Mouse (Mus musculus) liver, postnatal 0 days (tissue): ENCODE results near the gene Spen. TPM values are rescaled to one million over a fixed set of nuclear protein-coding genes. Genes with fewer than 3 reads are reported as not detected.

Source experiments
- ATAC-seq: fragments of 200-750 bp; cut with Nextera tagmentation; 2 replicates; pipeline ENCODE4 v1.8.0; 2017; ENCODE audit warnings: mild to moderate bottlenecking, moderate library complexity
- DNase-seq: peaks from one replicate; pipeline ENCODE4 v3.0.0-alpha.2; 2016
- H3K27ac ChIP-seq: fragments of 300-500 bp; sonication (generic); 2 replicates; pipeline ENCODE4 v1.5.1; 2014; ENCODE audit warnings: antibody characterized with exemption, moderate library complexity, mild to moderate bottlenecking, low read depth
- H3K27me3 ChIP-seq: fragments of 300-500 bp; sonication (generic); 2 replicates; pipeline ENCODE4 v1.6.1; 2014; ENCODE audit warnings: low read length, control low read depth, mixed read lengths; ENCODE audit not compliant: insufficient read depth
- H3K36me3 ChIP-seq: fragments of 300-500 bp; sonication (generic); replicated peaks from 2 replicates; pipeline ENCODE4 v1.6.1; 2014; ENCODE audit warnings: mild to moderate bottlenecking, control low read depth, low read length, moderate library complexity, mixed read lengths; ENCODE audit not compliant: insufficient read depth
- H3K4me1 ChIP-seq: fragments of 300-500 bp; sonication (generic); 2 replicates; pipeline ENCODE4 v1.6.1; 2014; ENCODE audit warnings: antibody characterized with exemption, mild to moderate bottlenecking, control low read depth; ENCODE audit not compliant: insufficient read depth
- H3K4me2 ChIP-seq: fragments of 300-500 bp; sonication (generic); 2 replicates; pipeline ENCODE4 v1.6.1; 2014; ENCODE audit warnings: low read depth, mild to moderate bottlenecking, low read length, moderate library complexity, mixed read lengths
- H3K4me3 ChIP-seq: fragments of 300-500 bp; sonication (generic); 2 replicates; pipeline ENCODE4 v1.5.1; 2014; ENCODE audit warnings: low read depth, low read length
- H3K9ac ChIP-seq: fragments of 300-500 bp; sonication (generic); replicated peaks from 2 replicates; pipeline ENCODE4 v1.6.1; 2014; ENCODE audit warnings: mild to moderate bottlenecking, moderate library complexity
- H3K9me3 ChIP-seq: fragments of 300-500 bp; sonication (generic); 2 replicates; pipeline ENCODE4 v1.6.1; 2016; ENCODE audit warnings: mild to moderate bottlenecking, control low read depth, low read length, mixed read lengths
- CTCF ChIP-seq: sonication (generic); IDR thresholded peaks from 2 replicates; pipeline ENCODE4 v1.5.1; 2016; ENCODE audit warnings: antibody characterized with exemption, low read depth
- EP300 ChIP-seq: IDR thresholded peaks from 2 replicates; pipeline ENCODE4 v1.6.1; 2016; ENCODE audit warnings: antibody characterized with exemption, low read depth, mild to moderate bottlenecking
- WGBS: fragments of 180-500 bp; shearing (Covaris S2); extraction: QIAGEN DNeasy Blood & Tissue Kit; methylation state at CpG from one replicate; pipeline ENCODE4 v1.1.7; 2014; ENCODE audit not compliant: insufficient replicate concordance; 5-methylcytosine and 5-hydroxymethylcytosine counted together
- polyA plus RNA-seq: library from polyadenylated mRNA; unstranded; fragments of >200 nt; fragmentation: Nextera tagmentation; extraction: Ambion mirVana; gene quantifications from 2 replicates; pipeline ENCODE4 v1.2.1, GENCODE M21; 2015

Gene Spen
- polyA plus RNA-seq, 1 experiment from 2014 or later: 3.0 TPM

DNA sequence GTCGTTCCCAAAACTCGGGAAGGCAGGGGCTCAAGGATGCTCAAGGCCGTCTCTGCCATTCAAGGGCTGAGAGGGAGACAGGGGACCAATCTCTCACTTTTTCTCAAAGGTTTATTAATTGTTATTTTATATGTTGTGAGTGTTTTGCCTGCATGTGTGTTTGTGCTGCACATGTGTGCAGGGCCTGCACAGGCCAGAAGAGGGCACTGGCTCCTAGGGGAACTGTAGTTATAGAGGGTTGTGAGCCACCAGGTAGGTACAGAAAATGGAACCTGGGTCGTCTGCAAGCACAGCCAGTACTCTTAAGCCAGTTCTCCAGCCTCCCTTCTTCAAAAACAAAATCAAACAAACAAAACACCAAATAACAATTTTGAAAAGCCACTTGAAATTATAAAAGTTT, 49.7 kb downstream of the Spen start:
- Histone ChIP-seq H3K9ac (no peak overlapping the region), H3K9me3 (no peaks in the 10 kb centered on the region), H3K27me3 (no peaks in the 10 kb centered on the region), H3K4me3 (no peak overlapping the region), H3K4me1 (no peaks in the 10 kb centered on the region), H3K27ac (no peak overlapping the region), H3K36me3 (peaks cover 87% of the 10 kb centered on the region), H3K4me2 (no peak overlapping the region)
- ATAC-seq: no peak
- no peak for TF ChIP-seq EP300
- TF ChIP-seq CTCF: peak; percentile 71
- WGBS: 95% methylated on average over 4 of the region's 4 CpGs
- DNase-seq: peak; percentile 48

- Histone ChIP-seq H3K4me2 (no peak overlapping the region), H3K27me3 (no peaks in the 10 kb centered on the region), H3K4me1 (no peaks in the 10 kb centered on the region), H3K36me3 (peaks cover 87% of the 10 kb centered on the region), H3K27ac (no peak overlapping the region), H3K4me3 (no peak overlapping the region), H3K9me3 (no peaks in the 10 kb centered on the region), H3K9ac (no peak overlapping the region)
- ATAC-seq: no peak
- DNase-seq: no peak
- TF ChIP-seq CTCF (no peak), EP300 (no peak)
- WGBS: 94% methylated on average over 11 of the region's 11 CpGs
These were observed 50.8 kb downstream of the Spen start for GRCm38 (mm10) chr4:141487581-141487980.

GRCm38 (mm10) chr4:141484071-141484470, 54.3 kb downstream of the Spen start:
- Histone ChIP-seq H3K27ac (no peak overlapping the region), H3K4me1 (no peaks in the 10 kb centered on the region), H3K27me3 (no peaks in the 10 kb centered on the region), H3K4me3 (no peak overlapping the region), H3K36me3 (peaks cover 80% of the 10 kb centered on the region), H3K4me2 (no peak overlapping the region), H3K9ac (no peak overlapping the region), H3K9me3 (no peaks in the 10 kb centered on the region)
- 81% methylated on average over 11 of the region's 11 CpGs for WGBS
- DNase-seq: no peak
- no peak for ATAC-seq
- TF ChIP-seq EP300: no peak
- TF ChIP-seq CTCF: no peak

DNA sequence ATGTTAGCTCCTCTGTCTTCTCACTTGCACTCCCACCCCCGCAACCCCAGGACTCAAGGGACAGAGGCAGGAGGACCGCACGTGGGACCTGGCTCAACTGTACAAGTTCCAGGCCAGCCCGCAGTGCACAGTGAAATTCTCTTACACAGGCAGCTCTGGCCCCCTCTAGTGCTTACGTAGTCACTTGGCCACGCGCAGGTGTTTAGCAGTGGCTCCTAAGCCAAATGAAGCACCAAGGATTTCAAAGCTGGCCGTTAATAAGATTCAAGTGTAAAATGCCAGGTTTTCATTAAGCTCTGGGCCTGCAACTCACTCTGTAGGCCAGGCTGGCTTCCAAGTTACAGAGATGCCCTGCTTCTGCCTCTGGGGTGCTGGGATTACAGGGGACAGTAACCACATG, 59.0 kb downstream of the Spen start:
- no peak for TF ChIP-seq EP300
- no peak for TF ChIP-seq CTCF
- H3K4me2 ChIP-seq: no peak overlapping the region
- ATAC-seq (no peak), DNase-seq (no peak)
- no peak overlapping the region for H3K27ac ChIP-seq
- H3K27me3 ChIP-seq: no peaks in the 10 kb centered on the region
- no peak overlapping the region for H3K9ac ChIP-seq
- H3K4me3 ChIP-seq: no peak overlapping the region
- 93% methylated on average over 8 of the region's 8 CpGs for WGBS
- peaks cover 86% of the 10 kb centered on the region for H3K36me3 ChIP-seq
- peaks cover 7% of the 10 kb centered on the region; the same call in 1 of the 2 replicates for H3K9me3 ChIP-seq
- H3K4me1 ChIP-seq: no peaks in the 10 kb centered on the region; the same call in 1 of the 2 replicates

GRCm38 (mm10) chr4:141478794-141479193, 59.6 kb downstream of the Spen start:
- Histone ChIP-seq H3K4me1 (no peaks in the 10 kb centered on the region; the same call in 1 of the 2 replicates), H3K27ac (no peak overlapping the region), H3K4me3 (no peak overlapping the region), H3K4me2 (no peak overlapping the region), H3K36me3 (peaks cover 86% of the 10 kb centered on the region), H3K9ac (no peak overlapping the region), H3K9me3 (peaks cover 7% of the 10 kb centered on the region; the same call in 1 of the 2 replicates), H3K27me3 (no peaks in the 10 kb centered on the region)
- no peak for DNase-seq
- ATAC-seq: no peak
- TF ChIP-seq CTCF: no peak
- TF ChIP-seq EP300: no peak
- WGBS: 97% methylated on average over 32 of the region's 32 CpGs

GRCm38 (mm10) chr4:141478225-141478624, 60.2 kb downstream of the Spen start:
- H3K36me3 ChIP-seq: peaks cover 87% of the 10 kb centered on the region
- no peak overlapping the region for H3K4me2 ChIP-seq
- H3K4me1 ChIP-seq: no peaks in the 10 kb centered on the region; the same call in 1 of the 2 replicates
- DNase-seq: no peak
- ATAC-seq: no peak
- H3K9ac ChIP-seq: no peak overlapping the region; the same call in 1 of the 2 replicates
- no peaks in the 10 kb centered on the region for H3K27me3 ChIP-seq
- H3K27ac ChIP-seq: peak overlapping the region; percentile 55
- 92% methylated on average over 23 of the region's 23 CpGs for WGBS
- no peak overlapping the region for H3K4me3 ChIP-seq
- no peak for TF ChIP-seq EP300
- TF ChIP-seq CTCF: no peak
- peaks cover 7% of the 10 kb centered on the region; the same call in 1 of the 2 replicates for H3K9me3 ChIP-seq

GRCm38 (mm10) chr4:141477681-141478102, 60.7 kb downstream of the Spen start:
- Histone ChIP-seq H3K4me1 (no peaks in the 10 kb centered on the region; the same call in 1 of the 2 replicates), H3K4me2 (no peak overlapping the region), H3K27ac (peak overlapping the region; percentile 55), H3K9me3 (peaks cover 7% of the 10 kb centered on the region; the same call in 1 of the 2 replicates), H3K4me3 (no peak overlapping the region), H3K36me3 (peaks cover 88% of the 10 kb centered on the region), H3K27me3 (no peaks in the 10 kb centered on the region), H3K9ac (no peak overlapping the region)
- TF ChIP-seq CTCF (no peak), EP300 (no peak)
- 56% methylated on average over 16 of the region's 16 CpGs for WGBS
- peak; percentile 58; the same call in 1 of the 2 replicates for ATAC-seq
- DNase-seq: peak; percentile 66
